Mouse (Mus musculus) kidney, adult 2 months (tissue): ENCODE measurements around the gene Cd34.

Source experiments
- CTCF ChIP-seq: fragments of 200-500 bp; conservative IDR thresholded peaks from 2 replicates; pipeline ENCODE4 v1.5.1; 2011; ENCODE audit warnings: low read depth, mild to moderate bottlenecking, control low read depth, low read length, moderate library complexity, mixed read lengths; ENCODE audit not compliant: insufficient read depth, insufficient read length
- POLR2A ChIP-seq: fragments of 200-500 bp; IDR thresholded peaks from one replicate; pipeline ENCODE4 v1.6.1; 2011; ENCODE audit warnings: low read depth, low read length, control low read depth

DNA sequence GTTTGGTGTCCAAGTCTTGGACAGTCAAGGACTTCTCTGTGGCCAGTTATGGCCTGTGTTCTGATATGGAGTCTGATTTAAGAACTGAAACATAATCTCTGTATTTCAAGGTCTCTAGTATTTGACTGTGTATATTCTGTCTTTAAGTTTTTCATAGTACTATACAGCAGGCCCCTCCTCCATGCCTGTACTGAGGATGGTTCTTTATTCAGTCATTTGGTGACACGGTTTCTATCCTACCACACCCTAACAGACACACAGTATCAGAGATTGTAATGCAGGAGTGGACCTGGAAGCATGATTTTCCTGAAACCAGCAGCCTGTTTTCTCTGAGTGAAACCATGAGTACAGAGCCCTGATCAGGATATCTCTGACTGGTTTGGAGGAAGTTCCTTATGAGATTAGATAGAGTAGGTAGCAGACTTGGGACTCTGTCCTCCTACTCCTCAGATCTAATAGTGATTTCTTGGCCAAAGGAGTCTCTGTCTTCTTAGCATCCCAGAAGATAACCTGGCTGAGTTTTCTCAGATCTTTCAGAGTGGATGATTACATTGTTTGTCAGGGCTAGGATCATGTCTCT is 54.9 kb downstream of the Cd34 start:
- TF ChIP-seq CTCF: no peak
- TF ChIP-seq POLR2A: no peak
